Mouse (Mus musculus) intestine, postnatal 0 days (tissue): ENCODE measurements at regions not wholly inside any gene's neighbourhood (a gene's known extent, or its start where the extent isn't known, plus 50 kb on each side); places are given as distances from the start of the nearest gene placed in this dataset.

Experiments
- ATAC-seq: fragments of 200-750 bp; cut with Nextera tagmentation; 2 replicates; pipeline ENCODE4 v1.8.0; 2017; ENCODE audit warnings: mild to moderate bottlenecking, moderate TSS enrichment, moderate library complexity
- H3K27ac ChIP-seq: fragments of 300-500 bp; sonication (generic); 2 replicates; pipeline ENCODE4 v1.5.1; 2014; ENCODE audit warnings: mild to moderate bottlenecking, low read depth, low read length, moderate library complexity
- H3K27me3 ChIP-seq: fragments of 300-500 bp; sonication (generic); replicated peaks from 2 replicates; pipeline ENCODE4 v1.6.1; 2014; ENCODE audit warnings: low read length, mixed read lengths; ENCODE audit not compliant: control insufficient read depth, insufficient read depth
- H3K36me3 ChIP-seq: fragments of 300-500 bp; sonication (generic); 2 replicates; pipeline ENCODE4 v1.6.1; 2014; ENCODE audit warnings: mild to moderate bottlenecking, moderate library complexity; ENCODE audit not compliant: control insufficient read depth, insufficient read depth
- H3K4me1 ChIP-seq: fragments of 300-500 bp; sonication (generic); replicated peaks from 2 replicates; pipeline ENCODE4 v1.6.1; 2014; ENCODE audit warnings: antibody characterized with exemption, low read length, mixed read lengths; ENCODE audit not compliant: control insufficient read depth, insufficient read depth
- H3K4me2 ChIP-seq: fragments of 300-500 bp; sonication (generic); replicated peaks from 2 replicates; pipeline ENCODE4 v1.6.1; 2014; ENCODE audit warnings: low read depth, mild to moderate bottlenecking, moderate library complexity
- H3K4me3 ChIP-seq: fragments of 300-500 bp; sonication (generic); 2 replicates; pipeline ENCODE4 v1.5.1; 2014; ENCODE audit warnings: low read depth, low read length
- H3K9ac ChIP-seq: fragments of 300-500 bp; sonication (generic); 2 replicates; pipeline ENCODE4 v1.6.1; 2014; ENCODE audit warnings: mild to moderate bottlenecking, low read depth, low read length
- H3K9me3 ChIP-seq: fragments of 300-500 bp; sonication (generic); 2 replicates; pipeline ENCODE4 v1.6.1; 2016; ENCODE audit warnings: mixed run types; ENCODE audit not compliant: control insufficient read depth
- CTCF ChIP-seq: sonication (generic); IDR thresholded peaks from 2 replicates; pipeline ENCODE4 v1.5.1; 2016; ENCODE audit warnings: low read depth, mild to moderate bottlenecking, control low read depth, antibody characterized with exemption, moderate library complexity
- WGBS: fragments of 180-500 bp; shearing (Covaris S2); extraction: QIAGEN DNeasy Blood & Tissue Kit; methylation state at CpG from one replicate; pipeline ENCODE4 v1.1.7; 2014; 5-methylcytosine and 5-hydroxymethylcytosine counted together

- Histone ChIP-seq H3K9me3 (no peaks in the 10 kb centered on the region), H3K9ac (no peak overlapping the region), H3K27me3 (no peaks in the 10 kb centered on the region), H3K36me3 (no peaks in the 10 kb centered on the region), H3K4me2 (no peak overlapping the region), H3K4me3 (no peak overlapping the region), H3K27ac (no peak overlapping the region), H3K4me1 (no peaks in the 10 kb centered on the region)
- ATAC-seq, result no peak
- 48% methylated on average over 12 of the region's 12 CpGs for WGBS
- no peak for TF ChIP-seq CTCF
Measured at GRCm38 (mm10) chr9:47276303-47277005, 253.5 kb upstream of the Cadm1 start.

GRCm38 (mm10) chr9:47279410-47279809 lies 250.6 kb upstream of the Cadm1 start:
- no peak overlapping the region for H3K4me2 ChIP-seq
- H3K9ac ChIP-seq, result no peak overlapping the region
- no peaks in the 10 kb centered on the region for H3K9me3 ChIP-seq
- H3K36me3 ChIP-seq, result no peaks in the 10 kb centered on the region
- 77% methylated on average over 6 of the region's 6 CpGs for WGBS
- no peak overlapping the region for H3K4me3 ChIP-seq
- H3K27ac ChIP-seq, result no peak overlapping the region
- no peak for TF ChIP-seq CTCF
- H3K27me3 ChIP-seq, result no peaks in the 10 kb centered on the region
- no peak for ATAC-seq
- H3K4me1 ChIP-seq, result no peaks in the 10 kb centered on the region

DNA sequence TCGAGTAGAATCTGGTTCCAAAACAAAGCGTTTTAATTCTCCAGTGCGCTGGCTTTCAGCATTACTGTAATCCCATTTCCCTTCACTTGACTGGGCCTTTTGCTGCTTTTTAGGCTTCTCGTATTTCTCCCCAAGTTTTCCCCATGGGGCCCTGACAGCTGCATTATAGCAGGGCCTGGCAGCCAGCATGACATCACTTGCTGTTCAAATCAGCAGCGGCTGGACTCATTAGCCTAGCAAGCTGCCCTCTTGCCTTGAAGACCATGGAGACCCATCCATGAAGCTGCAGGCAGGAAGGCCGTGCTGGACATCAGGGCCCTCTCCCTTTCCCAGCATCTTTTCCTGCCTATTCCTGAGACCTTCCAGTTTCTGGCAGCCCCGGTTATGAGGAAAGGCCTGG lies 249.8 kb upstream of the Cadm1 start:
- Histone ChIP-seq H3K27me3 (no peaks in the 10 kb centered on the region), H3K36me3 (no peaks in the 10 kb centered on the region), H3K9ac (no peak overlapping the region), H3K27ac (no peak overlapping the region), H3K4me1 (no peaks in the 10 kb centered on the region), H3K4me3 (no peak overlapping the region), H3K9me3 (no peaks in the 10 kb centered on the region), H3K4me2 (no peak overlapping the region)
- no peak for TF ChIP-seq CTCF
- no peak for ATAC-seq
- 56% methylated on average over 7 of the region's 7 CpGs for WGBS

DNA sequence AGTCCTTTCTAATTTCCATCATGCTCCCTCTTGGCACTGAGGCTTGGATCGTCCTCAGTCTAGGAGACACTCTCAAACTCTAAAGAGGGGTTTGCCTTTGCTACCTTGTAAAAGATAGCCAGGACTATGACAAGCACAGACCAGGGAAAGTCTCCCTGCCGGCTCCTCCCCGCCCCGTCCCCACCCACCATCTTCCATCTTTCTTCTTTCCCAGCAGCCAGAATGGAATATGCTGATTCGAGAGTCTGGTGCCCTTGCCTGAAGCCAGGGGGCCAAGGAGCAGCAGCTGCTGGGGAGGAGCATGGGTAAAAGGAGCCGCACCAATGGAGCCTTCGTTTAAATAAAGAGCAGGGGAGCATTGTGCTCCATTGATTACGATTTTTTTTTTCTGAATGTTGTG lies 249.4 kb upstream of the Cadm1 start:
- no peak overlapping the region for H3K27ac ChIP-seq
- no peaks in the 10 kb centered on the region for H3K4me1 ChIP-seq
- H3K36me3 ChIP-seq, result no peaks in the 10 kb centered on the region
- no peak overlapping the region for H3K4me2 ChIP-seq
- no peak for TF ChIP-seq CTCF
- no peaks in the 10 kb centered on the region for H3K9me3 ChIP-seq
- no peak overlapping the region for H3K9ac ChIP-seq
- H3K27me3 ChIP-seq, result no peaks in the 10 kb centered on the region
- H3K4me3 ChIP-seq, result no peak overlapping the region
- no peak for ATAC-seq
- 69% methylated on average over 8 of the region's 8 CpGs for WGBS

- H3K27ac ChIP-seq, result no peak overlapping the region
Measured at GRCm38 (mm10) chr9:47283746-47284455, 246.1 kb upstream of the Cadm1 start.

DNA sequence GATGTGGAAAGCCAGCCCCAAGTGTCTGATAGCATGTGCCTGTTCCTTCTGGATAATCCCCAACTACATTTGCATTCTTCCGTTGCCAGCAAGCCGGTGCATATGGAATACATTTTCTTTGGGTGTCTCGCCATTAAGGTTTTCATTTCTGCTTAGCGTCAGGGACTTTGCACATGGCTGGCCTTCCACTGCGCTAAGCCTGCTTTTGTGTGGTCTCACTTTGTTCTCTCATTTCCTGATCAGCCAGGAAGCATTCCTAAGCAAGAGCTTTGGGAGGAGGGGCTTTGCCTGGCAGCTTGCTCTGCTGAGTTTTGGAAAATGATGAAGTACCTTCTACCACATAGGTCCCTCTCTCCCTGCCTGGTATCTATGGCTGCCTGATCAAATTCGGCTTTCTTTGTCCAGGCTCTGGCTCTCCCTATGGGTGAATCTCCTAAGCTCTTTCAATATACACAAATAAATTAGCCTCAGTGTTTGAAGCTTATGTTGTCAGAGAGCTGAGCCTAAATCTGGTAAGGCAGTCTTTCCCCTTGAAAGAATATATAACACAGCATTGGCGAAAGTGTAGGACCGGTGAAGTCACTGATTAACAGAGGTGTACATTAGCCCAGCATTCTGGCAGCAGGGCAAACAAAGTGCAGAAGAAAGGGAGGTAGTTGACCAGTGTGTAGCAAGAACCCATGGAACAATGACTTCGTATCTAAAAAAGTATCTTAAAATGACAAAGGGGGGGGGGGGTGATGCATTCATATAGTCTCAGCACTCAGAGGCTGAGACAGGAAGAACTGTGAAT lies 242.8 kb upstream of the Cadm1 start:
- no peaks in the 10 kb centered on the region for H3K36me3 ChIP-seq
- H3K27ac ChIP-seq, result no peak overlapping the region
- 57% methylated on average over 9 of the region's 9 CpGs for WGBS
- no peak for ATAC-seq
- H3K9ac ChIP-seq, result no peak overlapping the region
- H3K4me3 ChIP-seq, result no peak overlapping the region
- TF ChIP-seq CTCF, result no peak
- H3K4me1 ChIP-seq, result no peaks in the 10 kb centered on the region
- no peak overlapping the region for H3K4me2 ChIP-seq
- H3K27me3 ChIP-seq, result no peaks in the 10 kb centered on the region; the same call in 1 of the 2 replicates
- H3K9me3 ChIP-seq, result no peaks in the 10 kb centered on the region

More at GRCm38 (mm10) chr9:47283746-47284455, 246.1 kb upstream of the Cadm1 start:
- 72% methylated on average over 4 of the region's 4 CpGs for WGBS
- ATAC-seq, result no peak
- Histone ChIP-seq H3K4me2 (no peak overlapping the region), H3K36me3 (no peaks in the 10 kb centered on the region), H3K27me3 (no peaks in the 10 kb centered on the region; the same call in 1 of the 2 replicates), H3K9ac (no peak overlapping the region), H3K4me3 (no peak overlapping the region), H3K4me1 (no peaks in the 10 kb centered on the region), H3K9me3 (no peaks in the 10 kb centered on the region)
- TF ChIP-seq CTCF, result no peak
